Mouse (Mus musculus) Patski (cell line): ENCODE measurements around the gene Il12a. TPM values are rescaled to one million over a fixed set of nuclear protein-coding genes. Genes with fewer than 3 reads are reported as not detected.
"Not testable (repeated sequence)": the region's sequence is repeated elsewhere in the genome, so short reads cannot be mapped to it uniquely, and the experiment has no call there.

Experiments used
- ATAC-seq: fragments of 100-300 bp; one replicate; pipeline ENCODE4 v1.8.0; 2021
- CTCF ChIA-PET: fragments of 350-600 bp; sonication (Branson Sonifier 250); formaldehyde crosslinking; loops from one replicate; lab custom pipeline; 2022; ENCODE audit warnings: inconsistent platforms; lab: Charles Lee
- POLR2A ChIA-PET: fragments of 350-600 bp; sonication (Branson Sonifier 250); formaldehyde crosslinking; loops from one replicate; lab custom pipeline; 2022; ENCODE audit warnings: antibody characterized with exemption, inconsistent platforms; lab: Charles Lee
- DNase-seq: peaks from one replicate; pipeline ENCODE4 v3.0.0-alpha.2; 2011; ENCODE audit warnings: low read depth, low spot score
- H3K27me3 ChIP-seq: fragments of 371-371 bp; one replicate; pipeline ENCODE4 v1.5.1; 2021
- CTCF ChIP-seq: fragments of 100-300 bp; IDR thresholded peaks from one replicate; pipeline ENCODE4 v1.5.1; 2021
- in situ Hi-C: fragments of 300-500 bp; cut with MboI; formaldehyde crosslinking; loops from 3 replicates; pipeline ENCODE4 v1.11.1; 2018; ENCODE audit warnings: low pct_unique_long_range_greater_than_20kb, mixed read lengths
- polyA plus RNA-seq: library from polyadenylated mRNA; unstranded; gene quantifications from one replicate; pipeline ENCODE4 v1.2.3, GENCODE M21; 2021

Il12a gene
- polyA plus RNA-seq, 1 experiment from 2014 or later = not detected

GRCm38 (mm10) chr3:68717346-68717745 lies 26.9 kb downstream of the Il12a start:
- not testable (repeated sequence) for H3K27me3 ChIP-seq, DNase-seq, ATAC-seq
- peak; percentile 93 for TF ChIP-seq CTCF
- in situ Hi-C loops = loop anchor here (10.0 kb wide), 5 partner anchors 103 to 663 kb away; no protein-coding TSS in a partner anchor
- POLR2A ChIA-PET = interaction anchor here (0.9 kb wide), 1 partner anchor 175 kb away, joined by 3 read pairs; no protein-coding TSS in a partner anchor
- CTCF ChIA-PET = interaction anchor here (0.6 to 5.4 kb wide), 35 partner anchors 9 to 1219 kb away, joined by 3 to 61 read pairs (median 4); no protein-coding TSS in a partner anchor

- in situ Hi-C loops = loop anchor here (10.0 kb wide), 5 partner anchors 105 to 665 kb away; no protein-coding TSS in a partner anchor
- peaks cover 5% of the 10 kb centered on the region for H3K27me3 ChIP-seq
- no peak for DNase-seq
- ATAC-seq = no peak
- ChIA-PET POLR2A (interaction anchor here (0.6 to 1.2 kb wide), 4 partner anchors 21 to 1204 kb away, joined by 3 to 4 read pairs (median 3); no protein-coding TSS in a partner anchor), CTCF (interaction anchor here (0.7 to 5.4 kb wide), 10 partner anchors 8 to 239 kb away, joined by 3 to 61 read pairs (median 4); no protein-coding TSS in a partner anchor)
- TF ChIP-seq CTCF = no peak
Measured at GRCm38 (mm10) chr3:68719229-68719819, 28.9 kb downstream of the Il12a start.

- peaks cover 5% of the 10 kb centered on the region for H3K27me3 ChIP-seq
- ATAC-seq (no peak), DNase-seq (no peak)
- in situ Hi-C loops = no loop called here
- POLR2A ChIA-PET = interaction anchor here (1.0 kb wide), 1 partner anchor 20 kb away, joined by 3 read pairs; no protein-coding TSS in a partner anchor
- peak; percentile 71 for TF ChIP-seq CTCF
- CTCF ChIA-PET = interaction anchor here (1.1 to 5.4 kb wide), 5 partner anchors 9 to 218 kb away, joined by 3 to 61 read pairs (median 4); no protein-coding TSS in a partner anchor
Measured at GRCm38 (mm10) chr3:68720258-68720657, 29.8 kb downstream of the Il12a start.

GRCm38 (mm10) chr3:68741955-68742354 lies 51.5 kb downstream of the Il12a start:
- no peak for ATAC-seq

DNA sequence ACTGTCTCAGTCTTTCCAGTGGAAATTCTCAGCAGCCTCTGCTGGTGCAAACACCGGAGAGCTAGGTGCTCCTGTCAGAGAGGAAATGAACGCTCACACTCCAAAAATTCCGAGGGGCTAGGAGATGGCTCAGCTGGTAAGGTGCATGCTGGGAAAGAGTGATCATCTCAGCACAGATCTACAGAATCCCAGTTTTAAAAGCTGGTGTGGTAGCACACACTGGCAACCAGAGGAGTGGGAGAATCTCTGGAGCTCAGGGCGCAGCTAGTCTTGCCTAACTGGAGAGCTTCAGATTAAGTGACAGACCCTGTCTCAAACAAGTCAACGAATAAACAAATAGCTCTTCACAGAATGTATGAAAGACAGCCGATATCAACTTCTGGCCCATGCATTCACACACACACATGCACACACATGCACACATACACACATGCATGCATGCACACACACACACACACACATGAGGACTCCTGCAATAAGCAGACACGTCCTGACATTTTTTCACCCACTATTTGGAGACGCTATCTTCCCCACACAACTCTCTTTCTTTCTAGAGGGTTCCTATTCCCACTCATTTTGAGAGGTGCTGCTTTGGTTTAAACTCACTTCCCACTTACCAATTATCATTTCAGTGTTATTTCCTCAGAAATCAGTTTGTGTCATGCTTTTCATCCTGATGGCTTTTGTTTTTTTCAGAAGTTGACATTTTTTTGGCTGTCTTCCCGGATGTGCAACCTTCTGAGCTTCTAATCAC lies 52.5 kb downstream of the Il12a start:
- DNase-seq (no peak), ATAC-seq (no peak)
- H3K27me3 ChIP-seq = peaks cover 11% of the 10 kb centered on the region
- in situ Hi-C loops = no loop called here
- POLR2A ChIA-PET = no interaction called here
- CTCF ChIA-PET = interaction anchor here (0.8 to 7.3 kb wide), 10 partner anchors 13 to 198 kb away, joined by 3 to 61 read pairs (median 4); no protein-coding TSS in a partner anchor
- no peak for TF ChIP-seq CTCF

More at GRCm38 (mm10) chr3:68741955-68742354, 51.5 kb downstream of the Il12a start:
- no peak for TF ChIP-seq CTCF
- peaks cover 7% of the 10 kb centered on the region for H3K27me3 ChIP-seq
- POLR2A ChIA-PET = interaction anchor here (0.6 kb wide), 1 partner anchor 426 kb away, joined by 3 read pairs; no protein-coding TSS in a partner anchor
- no peak for DNase-seq
- in situ Hi-C loops = no loop called here
- CTCF ChIA-PET = interaction anchor here (7.3 kb wide), 1 partner anchor 24 kb away, joined by 61 read pairs; no protein-coding TSS in a partner anchor

GRCm38 (mm10) chr3:68743472-68743732 lies 53.0 kb downstream of the Il12a start:
- ATAC-seq = no peak
- TF ChIP-seq CTCF = no peak
- in situ Hi-C loops = no loop called here

GRCm38 (mm10) chr3:68744162-68744561 lies 53.7 kb downstream of the Il12a start:
- TF ChIP-seq CTCF = peak; percentile 71
- in situ Hi-C loops = no loop called here
- ChIA-PET CTCF (interaction anchor here (0.7 to 7.3 kb wide), 19 partner anchors 12 to 686 kb away, joined by 3 to 61 read pairs (median 4); no protein-coding TSS in a partner anchor), POLR2A (interaction anchor here (0.9 kb wide), 1 partner anchor 140 kb away, joined by 3 read pairs; no protein-coding TSS in a partner anchor)
- peaks cover 11% of the 10 kb centered on the region for H3K27me3 ChIP-seq
- DNase-seq (no peak), ATAC-seq (no peak)

More at GRCm38 (mm10) chr3:68743472-68743732, 53.0 kb downstream of the Il12a start:
- DNase-seq = no peak
- CTCF ChIA-PET = interaction anchor here (0.8 to 7.3 kb wide), 14 partner anchors 12 to 686 kb away, joined by 3 to 61 read pairs (median 4); no protein-coding TSS in a partner anchor
- POLR2A ChIA-PET = no interaction called here
- peaks cover 11% of the 10 kb centered on the region for H3K27me3 ChIP-seq

DNA sequence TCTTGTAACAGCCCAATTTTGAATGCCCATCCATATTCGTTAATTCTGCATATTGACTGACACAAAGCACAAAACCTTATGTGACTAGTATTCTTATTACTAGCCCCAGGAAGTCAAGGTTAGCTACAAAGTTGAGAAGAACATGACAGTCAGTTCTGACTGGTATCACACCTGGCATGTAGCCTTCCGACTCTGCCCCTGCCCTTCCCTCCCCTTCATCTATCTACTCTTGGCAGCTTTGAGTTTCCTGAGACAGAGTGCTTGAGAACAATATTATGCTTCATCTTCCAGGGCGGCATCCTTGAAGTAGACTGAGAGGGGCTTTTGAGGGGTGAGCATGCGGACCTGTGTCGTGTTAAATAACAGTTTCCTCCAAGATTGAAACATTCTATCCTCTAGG lies 54.6 kb downstream of the Il12a start:
- ChIA-PET CTCF (interaction anchor here (0.7 to 7.3 kb wide), 14 partner anchors 11 to 687 kb away, joined by 3 to 61 read pairs (median 4); no protein-coding TSS in a partner anchor), POLR2A (interaction anchor here (0.9 kb wide), 1 partner anchor 141 kb away, joined by 3 read pairs; no protein-coding TSS in a partner anchor)
- H3K27me3 ChIP-seq = peaks cover 11% of the 10 kb centered on the region
- ATAC-seq = no peak
- in situ Hi-C loops = no loop called here
- DNase-seq = no peak
- TF ChIP-seq CTCF = no peak

- ATAC-seq, DNase-seq, POLR2A ChIA-PET, in situ Hi-C loops: not testable (repeated sequence)
- CTCF ChIA-PET = interaction anchor here (1.9 to 7.3 kb wide), 2 partner anchors 26 to 28 kb away, joined by 5 to 61 read pairs; no protein-coding TSS in a partner anchor
- H3K27me3 ChIP-seq = peaks cover 11% of the 10 kb centered on the region
Measured at GRCm38 (mm10) chr3:68746282-68746681, 55.8 kb downstream of the Il12a start.

Other genes starting within 250 kb of the Il12a start
- gene 1110032F04Rik, start 178.9 kb downstream of the Il12a start, polyA plus RNA-seq = not detected